24 mouse cellular contexts compared by ENCODE assay signal in genomic region chr13:9611229-9611628, GRCm38 (mm10).
"Had no signal": no experiment of that assay in that cellular context is flagged by ENCODE, and none has a peak within 500 bp of the region (broad histone marks: within the 10 kb centered on the region; RNA-seq: fewer than 3 reads in every experiment).

No protein-coding gene starts in this region.

- H3K4me2 ChIP-seq: limb, embryonic 13.5 days; liver, embryonic 12.5 days; liver, embryonic 15.5 days; lung, embryonic 15.5 days; midbrain, embryonic 13.5 days; neural tube, embryonic 13.5 days; stomach, embryonic 15.5 days had no signal

- DNase-seq: kidney, adult 18-20 months; kidney, adult 9 months; kidney, postnatal 14 days; kidney, postnatal 4 days; liver; lung, adult 18-20 months; lung, postnatal 10 days; lung, postnatal 36 days; retina, postnatal 1 day; right cerebral cortex, postnatal 25 days; spleen, adult 18-20 months; thymus, postnatal 25 days had no signal

- H3K4me1 ChIP-seq: limb, embryonic 10.5 days; limb, embryonic 13.5 days; liver, embryonic 12.5 days; liver, embryonic 15.5 days; lung, embryonic 15.5 days; neural tube, embryonic 13.5 days; stomach, embryonic 15.5 days had no signal

- H3K9ac ChIP-seq: limb, embryonic 13.5 days; liver, embryonic 12.5 days; liver, embryonic 15.5 days; lung, embryonic 15.5 days; midbrain, embryonic 13.5 days; neural tube, embryonic 13.5 days; stomach, embryonic 15.5 days had no signal

- H3K27me3 ChIP-seq: limb, embryonic 13.5 days; liver, embryonic 12.5 days; liver, embryonic 15.5 days; lung, embryonic 15.5 days; megakaryocyte, embryonic 14.5 days; midbrain, embryonic 13.5 days; neural tube, embryonic 13.5 days; stomach, embryonic 15.5 days had no signal

- H3K4me3 ChIP-seq: limb, embryonic 10.5 days; limb, embryonic 13.5 days; liver, embryonic 12.5 days; liver, embryonic 15.5 days; lung, embryonic 15.5 days; megakaryocyte, embryonic 14.5 days; midbrain, embryonic 10.5 days; midbrain, embryonic 13.5 days; myocyte; neural tube, embryonic 13.5 days; stomach, embryonic 15.5 days had no signal

- H3K27ac ChIP-seq: limb, embryonic 10.5 days; limb, embryonic 13.5 days; liver, embryonic 12.5 days; liver, embryonic 15.5 days; lung, embryonic 15.5 days; midbrain, embryonic 10.5 days; midbrain, embryonic 13.5 days; neural tube, embryonic 13.5 days; stomach, embryonic 15.5 days had no signal

- H3K9me3 ChIP-seq: limb, embryonic 10.5 days; limb, embryonic 13.5 days; liver, embryonic 12.5 days; liver, embryonic 15.5 days; lung, embryonic 15.5 days; megakaryocyte, embryonic 14.5 days; midbrain, embryonic 10.5 days; midbrain, embryonic 13.5 days; neural tube, embryonic 13.5 days; stomach, embryonic 15.5 days had no signal

- H3K36me3 ChIP-seq: liver, embryonic 12.5 days; liver, embryonic 15.5 days; stomach, embryonic 15.5 days had no signal

- ATAC-seq: liver, embryonic 12.5 days; midbrain, embryonic 13.5 days; midbrain, embryonic 16.5 days had no signal
